Mouse (Mus musculus) spleen, adult 18-20 months (tissue): ENCODE measurements at regions not wholly inside any gene's neighbourhood (a gene's known extent, or its start where the extent isn't known, plus 50 kb on each side); places are given as distances from the start of the nearest gene placed in this dataset.

Experiments
- DNase-seq, 2 experiments: peaks; one replicate each; pipeline ENCODE4 v3.0.0; 2022; ENCODE audit warnings: mixed read lengths in 2 of 2

DNA sequence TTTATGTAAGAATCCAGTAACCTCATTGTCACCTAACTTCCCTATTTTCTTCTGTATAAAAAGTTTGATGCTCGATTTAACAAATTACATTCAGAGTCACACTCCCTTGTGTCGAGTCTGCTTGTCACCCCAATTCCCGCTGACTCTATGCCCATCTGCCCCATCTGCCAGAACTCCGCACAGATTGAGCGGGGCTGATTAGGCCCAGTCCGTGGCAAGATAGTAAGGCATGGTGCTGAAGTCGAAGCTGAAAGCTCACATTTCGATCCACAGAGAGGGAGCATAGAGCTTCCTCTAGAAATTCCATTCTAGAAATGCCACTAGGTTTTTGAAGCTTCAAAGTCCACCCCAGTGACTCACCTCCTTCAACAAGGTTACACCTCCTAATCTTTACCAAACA is 210.7 kb upstream of the Akirin2 start:
- DNase-seq, result no peak

DNA sequence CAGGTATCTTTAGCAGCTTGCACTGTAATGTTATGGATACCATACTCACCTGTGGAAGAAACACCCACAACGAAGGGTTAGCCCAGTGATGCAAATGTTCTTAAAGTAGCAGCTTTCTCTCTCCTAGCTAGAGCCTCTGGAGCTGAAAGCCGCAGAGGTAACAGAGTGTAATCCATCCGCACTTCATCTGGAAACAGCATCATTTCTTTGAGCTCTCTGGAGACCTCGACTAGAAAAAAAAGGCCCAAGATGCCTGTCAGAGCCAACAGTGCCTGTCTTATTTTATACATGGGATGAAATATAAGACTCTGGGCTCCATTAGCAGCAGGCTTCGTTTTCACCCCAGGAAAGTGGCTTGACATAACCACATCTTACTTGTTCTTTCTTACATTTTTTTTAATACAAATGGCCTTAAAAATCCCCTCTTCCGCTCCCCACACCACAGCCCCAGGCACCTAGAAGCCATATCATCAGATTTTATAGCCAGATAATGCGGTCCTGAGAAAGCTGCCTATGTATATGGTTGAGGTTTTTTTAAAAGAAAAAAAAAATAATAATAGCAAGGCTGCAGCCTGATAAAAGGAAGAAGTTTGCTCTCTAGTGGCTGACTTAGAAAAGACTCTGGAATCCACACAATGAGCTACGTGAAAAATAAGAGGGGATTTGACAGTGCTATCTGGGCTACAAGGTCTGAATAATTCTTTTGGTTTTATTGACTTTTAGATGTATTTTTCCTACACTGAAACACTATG is 179.3 kb upstream of the Akirin2 start:
- DNase-seq, result no peak

DNA sequence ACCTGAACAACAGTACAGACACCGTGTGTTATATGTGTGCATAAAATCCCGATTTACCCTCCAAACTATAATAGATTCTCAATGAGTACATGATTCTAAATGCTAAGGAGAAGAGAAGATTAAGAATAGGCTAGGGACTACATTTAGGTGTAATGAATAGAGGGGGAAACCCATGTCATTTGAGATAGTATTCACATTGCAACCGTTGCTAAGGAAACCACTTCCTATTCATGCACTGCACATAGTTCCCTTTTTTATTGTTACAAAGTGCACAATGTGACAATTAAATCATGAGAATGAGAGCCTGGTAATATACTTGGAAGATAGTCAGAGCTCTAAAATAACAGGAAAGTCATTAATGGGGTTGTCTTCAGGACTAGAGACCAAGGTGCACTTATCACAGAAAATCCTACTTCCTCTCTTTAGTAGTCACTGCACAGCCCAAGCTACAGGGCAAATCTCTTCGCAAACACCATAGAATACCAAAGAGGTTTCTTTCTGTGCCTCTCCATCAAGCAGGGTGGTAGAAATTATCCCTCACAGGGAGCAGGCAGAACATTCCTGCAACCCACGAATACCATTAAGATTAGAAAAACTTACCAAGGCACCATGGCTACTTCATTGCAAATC is 164.3 kb upstream of the Akirin2 start:
- no peak for DNase-seq

DNA sequence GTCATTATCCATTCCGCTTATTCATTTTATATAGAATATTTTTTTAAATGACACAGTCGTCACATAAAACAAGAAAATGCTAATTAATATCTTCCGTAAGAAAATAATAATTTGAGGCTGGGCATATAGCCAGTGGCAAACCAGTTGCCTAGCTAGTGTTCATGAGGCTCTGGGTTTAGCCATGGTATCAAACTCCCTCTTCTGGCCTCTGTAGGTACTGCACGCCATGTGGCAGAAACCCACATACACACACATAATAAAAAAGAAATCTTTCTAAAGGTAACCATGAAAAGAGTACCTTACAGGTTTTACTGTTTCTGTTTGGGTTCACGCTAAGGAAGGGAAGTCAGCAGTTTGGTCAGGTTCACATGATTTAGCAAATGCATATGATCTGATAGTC is 159.2 kb upstream of the Akirin2 start:
- DNase-seq, result no peak

DNA sequence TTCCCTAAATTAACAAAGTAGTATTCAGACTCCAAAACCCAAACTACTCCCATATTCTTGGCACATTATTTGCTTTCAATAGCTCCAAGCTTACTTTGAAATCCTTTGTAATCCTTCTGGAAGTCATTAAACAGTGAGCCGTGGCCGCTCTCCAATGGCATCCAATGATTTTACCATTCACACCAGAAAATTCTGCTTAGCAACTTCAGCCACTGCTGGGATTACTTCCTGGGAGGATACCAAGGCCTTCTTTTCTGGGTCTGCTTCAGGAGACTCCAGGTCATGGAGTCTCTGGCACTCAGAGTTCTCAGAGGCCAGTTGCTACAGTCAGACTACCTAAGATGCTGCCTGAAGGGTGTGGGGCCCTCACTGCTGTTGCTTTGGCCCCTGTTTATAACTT is 147.7 kb upstream of the Akirin2 start:
- DNase-seq, result no peak

DNA sequence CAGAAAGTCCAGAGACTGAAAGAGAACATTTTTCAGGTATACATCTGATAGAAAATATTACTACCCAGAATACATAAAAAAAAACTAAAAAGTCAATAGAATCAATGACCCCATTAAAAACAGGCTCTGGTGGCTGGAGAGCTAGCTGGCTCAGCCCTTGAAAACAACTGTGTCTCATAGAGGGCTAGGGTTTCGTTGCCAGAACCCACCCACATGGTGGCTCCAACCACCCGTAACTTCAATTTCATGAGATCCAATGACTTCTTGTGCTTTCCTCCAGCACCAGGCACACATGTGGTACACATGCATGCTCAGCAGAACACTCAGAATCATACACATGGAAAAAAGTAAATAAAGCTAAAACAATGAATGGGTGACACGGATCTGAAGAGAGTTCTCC is 143.6 kb upstream of the Akirin2 start:
- DNase-seq, result no peak

DNA sequence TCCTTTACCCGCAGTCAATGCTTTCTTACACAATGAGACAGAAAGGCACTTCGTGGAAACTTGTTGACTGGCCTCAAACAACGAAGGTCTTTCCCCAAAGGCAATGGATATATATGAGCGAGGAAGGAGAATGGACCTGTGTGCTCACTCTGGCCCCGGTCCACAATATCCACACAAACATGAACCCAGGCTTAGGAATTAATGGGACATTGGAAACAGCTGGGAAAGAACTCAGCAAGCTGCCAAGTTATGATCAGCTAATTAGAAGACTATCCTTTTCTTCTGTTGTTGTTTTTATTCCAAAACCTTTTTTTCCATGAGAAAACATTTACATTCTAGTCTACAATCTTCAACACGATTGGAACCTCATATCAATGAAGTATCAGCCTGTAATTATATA is 129.8 kb upstream of the Akirin2 start:
- DNase-seq, result no peak

DNA sequence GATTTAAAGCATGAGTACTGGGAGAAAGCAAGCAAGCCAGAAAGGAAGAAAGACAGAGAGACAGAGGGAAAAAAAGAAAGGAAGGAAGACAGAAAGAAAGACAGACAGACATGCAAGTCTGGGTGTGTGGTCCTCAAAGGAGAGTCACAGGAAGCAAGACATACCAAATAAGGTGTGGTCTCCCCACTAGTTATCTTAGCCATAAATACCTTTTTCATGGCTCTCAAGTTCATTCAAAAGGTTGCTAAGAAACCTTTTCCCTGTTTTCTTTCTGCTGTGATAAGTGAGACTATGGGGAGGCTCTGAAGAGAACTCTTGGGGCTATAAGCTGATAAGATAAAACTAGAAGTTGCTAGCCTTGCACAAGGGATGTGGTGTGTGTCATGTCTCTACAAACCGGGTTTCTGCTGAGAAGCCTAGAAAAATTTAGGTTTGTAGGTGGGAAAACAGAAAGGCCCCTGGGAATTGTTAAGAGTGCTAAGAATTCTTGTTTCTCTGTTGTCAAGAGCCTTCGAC is 126.5 kb upstream of the Akirin2 start:
- no peak for DNase-seq

DNA sequence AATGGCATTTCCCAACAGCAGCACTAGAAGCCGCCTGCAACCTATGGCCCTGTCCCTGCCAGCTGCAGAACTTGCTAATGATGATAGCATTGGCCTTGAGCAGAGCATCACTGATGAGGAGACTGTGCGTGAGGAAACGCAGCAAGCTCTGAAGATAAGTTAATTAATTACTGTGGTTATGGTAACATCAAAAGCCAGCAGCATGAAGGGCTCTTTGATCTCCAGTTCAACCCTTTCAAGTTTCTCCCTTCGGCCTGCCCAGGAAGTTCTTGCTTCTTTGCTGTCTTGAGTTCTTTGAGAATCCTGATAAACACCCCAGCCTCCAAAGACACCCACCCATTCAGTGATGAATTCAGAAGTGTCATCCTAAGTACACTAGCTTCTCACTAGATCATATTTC is 121.7 kb upstream of the Akirin2 start:
- DNase-seq, result no peak

DNA sequence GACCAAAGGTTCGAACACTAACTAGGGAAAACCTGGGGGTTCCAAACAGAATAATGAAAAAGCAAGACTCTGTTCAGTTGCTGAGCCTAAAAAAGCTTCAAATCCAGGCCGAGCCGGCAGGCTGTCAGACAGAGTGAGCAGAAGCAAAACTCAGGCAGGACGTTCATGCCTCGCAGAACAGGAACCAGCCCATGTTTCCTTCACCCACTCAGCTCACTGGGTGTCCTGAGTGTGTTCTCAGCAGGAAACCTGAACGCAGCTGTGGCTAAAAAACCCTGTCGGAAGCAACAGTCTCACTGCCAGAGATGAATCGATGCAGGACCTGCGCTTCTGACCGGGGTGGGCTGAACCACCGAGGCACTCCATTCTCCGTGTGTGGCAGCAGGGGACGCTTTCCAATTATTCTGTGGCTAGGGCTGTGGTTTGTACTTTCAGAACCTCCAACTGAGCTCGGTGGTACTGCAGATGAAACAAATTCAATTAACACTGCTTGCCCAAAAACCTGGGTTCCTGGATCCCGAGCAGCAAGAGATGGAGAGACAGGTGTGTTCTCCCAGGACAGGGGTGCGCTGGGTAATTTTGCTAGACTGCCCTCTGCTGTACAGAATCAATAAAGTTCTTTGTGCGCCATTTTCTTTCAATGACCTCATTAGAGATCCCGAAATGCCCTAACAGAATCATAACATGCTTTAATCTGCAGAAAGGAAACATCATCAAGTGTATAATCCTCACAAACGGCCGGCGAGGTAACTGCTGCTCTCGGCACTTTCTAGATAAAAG is 121.1 kb upstream of the Akirin2 start:
- peak in 1 of 2 experiments; percentile 21 for DNase-seq

DNA sequence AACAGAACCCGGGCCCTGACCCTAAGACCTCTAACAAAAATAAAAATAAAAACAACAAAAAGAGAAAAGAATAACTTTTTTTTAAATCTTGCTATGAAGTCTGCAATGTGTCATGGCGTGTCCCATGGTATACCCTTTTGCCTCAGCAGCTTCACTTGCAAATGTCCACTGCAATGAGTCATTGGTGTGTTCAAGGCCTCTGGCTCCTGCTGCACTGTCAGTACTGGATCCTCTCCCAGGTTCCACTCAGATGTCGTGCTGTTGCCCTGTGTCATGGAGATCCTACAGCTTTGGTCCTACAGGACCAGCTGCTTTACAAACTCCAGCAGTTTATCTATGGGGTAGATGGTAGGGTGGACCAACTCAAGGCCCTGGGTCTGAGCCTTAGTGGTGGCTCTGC is 113.4 kb upstream of the Akirin2 start:
- no peak for DNase-seq

DNA sequence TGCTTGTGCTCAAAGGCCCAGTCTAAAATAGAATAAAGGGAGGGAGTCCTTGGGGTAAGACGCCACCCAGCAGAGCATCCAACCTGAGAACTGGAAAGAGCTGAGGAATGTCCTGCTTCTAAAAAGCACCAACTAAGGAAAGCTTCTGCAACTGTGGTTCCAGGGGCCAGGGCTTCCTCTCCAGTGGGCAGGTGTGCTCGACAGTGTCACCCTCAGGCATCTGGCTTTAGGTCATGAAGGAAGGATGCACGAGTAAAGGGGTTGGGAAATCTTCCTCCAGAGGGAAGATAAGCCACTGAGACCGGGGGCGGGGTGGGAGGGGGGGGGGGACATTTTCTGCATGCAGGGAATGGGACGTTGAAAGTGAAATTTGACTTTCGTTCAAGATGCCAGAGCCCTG is 101.2 kb upstream of the Akirin2 start:
- no peak for DNase-seq

DNA sequence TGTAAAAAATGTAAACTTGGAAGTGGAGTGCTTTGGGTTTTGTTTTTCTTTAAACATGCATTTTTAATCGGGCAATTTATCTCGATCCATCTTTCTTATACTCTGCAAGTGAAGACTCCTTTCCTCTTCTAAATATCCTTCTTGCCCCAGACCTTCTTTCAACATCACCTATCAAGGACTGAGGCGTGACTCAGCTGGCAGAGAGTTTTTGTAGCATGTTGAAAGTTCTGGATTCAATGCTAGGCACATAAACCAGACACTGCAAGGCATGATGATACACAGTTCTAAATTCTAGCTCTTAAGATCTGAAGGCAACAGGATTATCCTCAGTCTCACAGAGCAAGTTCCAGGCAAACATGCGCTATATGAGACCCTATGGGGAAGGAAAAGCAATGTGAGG is 88.1 kb upstream of the Akirin2 start:
- DNase-seq, result no peak

DNA sequence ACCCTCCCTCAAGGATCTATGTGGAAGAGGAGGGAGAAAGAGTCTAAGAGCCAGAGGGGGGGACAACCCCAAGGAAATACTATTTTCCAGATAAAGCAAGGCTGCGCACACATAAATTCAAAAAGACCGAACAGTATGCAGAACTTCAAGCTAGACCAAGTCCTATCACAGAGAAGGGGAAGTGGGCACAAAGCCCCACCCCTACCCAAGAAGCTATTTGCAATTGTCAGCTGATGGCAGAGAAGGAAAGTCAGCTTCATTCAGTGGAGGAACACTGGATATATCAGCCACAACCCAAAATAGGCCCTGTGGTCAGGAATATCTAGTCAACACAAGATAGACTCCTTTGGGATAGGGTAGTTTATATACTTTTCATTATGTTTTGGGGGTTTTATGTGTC is 84.9 kb upstream of the Akirin2 start:
- DNase-seq, result no peak

DNA sequence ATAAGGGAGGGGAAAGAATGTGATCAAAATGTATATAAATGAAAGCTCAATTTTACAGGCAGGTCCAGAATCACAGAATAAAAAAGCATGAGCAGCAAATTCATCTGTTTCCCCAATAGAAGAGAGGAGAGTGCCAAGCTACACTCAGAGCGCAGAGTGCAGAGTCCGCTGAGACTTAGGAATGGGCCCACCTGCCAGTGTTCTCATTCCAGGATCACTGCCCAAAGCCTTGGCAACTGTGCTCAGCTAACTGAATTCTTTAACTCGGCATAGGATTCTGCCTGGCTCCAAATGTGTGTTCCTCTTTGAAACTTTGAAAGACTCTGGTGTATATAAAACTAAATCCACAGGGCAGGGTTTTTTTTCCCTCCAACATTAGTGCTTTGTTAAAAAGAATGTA is 84.4 kb upstream of the Akirin2 start:
- DNase-seq, result no peak

DNA sequence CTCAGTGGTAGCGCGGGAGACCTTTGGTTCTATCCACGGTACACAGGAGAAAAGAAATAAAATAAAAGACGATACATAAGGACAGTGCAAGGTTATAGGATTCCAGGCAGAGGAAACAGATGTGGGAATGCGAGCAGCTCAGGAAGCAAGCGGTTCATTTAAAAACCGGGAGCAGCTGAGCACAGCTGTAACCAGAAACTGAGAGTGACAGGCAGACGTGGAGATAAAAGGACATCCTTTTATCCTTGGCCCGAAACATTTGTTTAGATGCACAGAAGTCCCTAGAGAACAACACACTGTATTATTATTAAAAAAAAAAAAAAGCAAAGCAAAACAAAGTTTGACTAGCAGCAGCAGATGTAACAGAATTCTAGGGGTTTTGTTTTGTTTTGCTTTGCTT is 82.6 kb upstream of the Akirin2 start:
- DNase-seq, result no peak

DNA sequence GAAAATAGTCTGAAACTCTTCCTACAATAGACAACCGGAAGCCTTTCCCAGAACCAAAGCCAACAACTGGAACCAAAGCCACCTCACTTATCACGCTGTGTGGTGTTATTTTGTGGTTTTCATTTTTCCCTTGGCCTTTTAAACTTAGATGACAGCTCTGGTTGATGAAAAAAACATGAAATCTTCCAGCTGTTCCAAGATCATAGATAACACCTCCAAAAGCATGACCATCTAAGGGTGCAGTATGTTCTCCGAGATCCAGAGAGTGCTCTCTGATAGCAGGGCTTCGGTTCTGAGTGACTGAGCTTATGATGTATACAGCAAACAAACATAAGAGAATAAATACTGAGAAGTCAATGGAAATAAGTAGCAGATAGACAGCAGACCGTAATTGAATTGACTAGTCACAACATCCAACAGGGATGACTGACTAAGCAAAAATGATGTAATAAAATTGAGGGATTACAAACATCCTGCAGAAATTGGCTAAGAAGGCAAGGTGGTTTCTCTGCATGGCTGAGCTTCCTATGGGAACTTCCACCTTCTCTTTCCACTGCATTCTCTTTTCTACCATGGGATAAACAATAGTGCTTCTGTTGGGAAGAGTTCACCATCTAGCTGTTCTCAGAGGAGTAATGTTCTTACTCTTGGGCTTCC is 74.8 kb upstream of the Akirin2 start:
- no peak for DNase-seq

DNA sequence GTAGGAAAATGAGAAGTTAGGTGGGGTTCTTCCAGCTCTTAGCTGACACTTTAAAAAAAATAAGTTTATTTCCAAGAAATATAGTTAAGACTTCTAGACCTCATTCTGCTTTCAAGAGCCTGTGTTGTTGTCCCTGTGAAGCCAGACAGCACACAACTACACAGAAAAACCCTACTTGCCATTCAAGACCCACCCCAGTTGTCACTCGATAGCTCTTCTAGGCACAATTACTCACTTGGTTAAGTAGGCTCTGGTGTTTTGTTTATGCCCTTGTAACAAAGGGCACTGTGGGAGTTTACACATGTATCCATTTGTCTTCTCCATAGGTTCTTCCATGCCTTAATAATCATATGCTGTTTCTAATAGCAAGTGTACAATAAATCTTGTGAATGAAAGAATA is 66.5 kb upstream of the Akirin2 start:
- no peak for DNase-seq

DNA sequence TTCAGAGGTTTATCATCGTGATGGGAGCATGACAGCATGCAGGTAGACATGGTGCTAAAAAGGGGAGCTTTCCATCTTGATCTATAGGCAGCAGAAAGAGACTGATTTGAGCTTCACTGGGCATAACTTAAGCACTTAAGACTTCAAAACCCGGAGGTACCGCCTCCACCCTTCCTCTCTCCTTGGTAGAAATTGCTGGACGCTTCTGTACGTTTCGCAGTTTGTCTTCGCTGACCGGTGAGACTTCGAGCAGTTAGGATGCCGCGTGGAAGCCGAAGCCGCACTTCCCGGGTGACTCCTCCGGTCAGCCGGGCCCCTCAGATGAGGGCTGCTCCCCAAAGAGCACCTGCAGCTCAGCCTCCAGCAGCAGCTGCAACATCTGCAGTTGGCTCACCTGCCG is 65.2 kb upstream of the Akirin2 start:
- DNase-seq, result no peak

DNA sequence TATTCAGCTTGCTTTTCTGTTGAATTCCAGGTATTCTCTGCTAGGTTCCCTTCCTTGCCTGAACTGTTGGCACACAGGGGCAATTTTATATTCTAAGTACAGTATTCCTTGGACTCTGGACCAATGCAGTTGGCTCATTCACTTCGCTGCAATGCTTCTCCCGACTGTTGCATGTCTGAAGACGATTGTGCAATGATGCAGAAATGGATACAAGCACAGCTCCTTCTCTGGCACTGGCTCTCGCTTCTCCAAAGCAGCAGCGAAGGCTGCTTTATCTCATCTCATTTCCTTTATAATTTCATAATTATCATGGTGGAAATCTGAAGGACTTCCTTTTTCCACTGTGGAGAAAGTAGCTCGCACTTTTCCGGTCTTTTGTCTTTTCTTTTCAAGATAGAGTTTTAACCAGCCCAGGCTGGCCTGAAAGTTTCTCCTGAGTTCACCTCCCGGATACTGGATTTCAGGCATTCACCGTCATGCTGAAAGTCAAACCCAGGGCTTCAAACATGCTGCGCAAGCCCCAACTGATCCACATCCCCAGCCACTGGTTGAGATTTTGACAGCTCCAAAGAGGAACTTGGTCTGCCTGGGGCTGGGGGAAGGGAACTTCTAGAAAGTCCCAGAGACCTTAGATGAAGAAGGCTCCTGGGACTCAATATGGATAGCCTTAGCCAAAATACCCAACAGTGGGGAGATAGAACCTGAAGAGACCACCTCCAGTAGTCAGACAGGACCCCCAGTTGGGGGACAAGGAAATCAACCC is 55.6 kb upstream of the Akirin2 start:
- no peak for DNase-seq

DNA sequence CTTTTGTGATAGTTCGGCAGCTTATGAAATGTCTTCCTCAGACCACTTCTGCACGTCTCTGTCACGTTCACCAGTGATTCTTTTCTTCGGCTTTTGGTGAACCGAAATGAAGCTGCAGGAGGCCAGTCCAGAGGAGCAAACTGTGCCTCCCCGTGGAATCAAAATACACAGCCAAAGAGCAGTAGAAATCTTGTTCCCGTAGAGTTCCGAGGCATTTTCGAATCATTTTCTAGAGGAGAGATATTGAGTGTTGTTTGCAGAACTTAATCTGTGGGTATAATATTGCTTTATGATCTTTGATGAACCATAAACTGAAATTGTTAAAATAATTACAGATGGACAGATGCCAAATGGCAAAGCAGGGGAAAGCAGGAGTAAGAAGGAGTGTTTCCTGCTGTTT is 52.4 kb upstream of the Akirin2 start:
- no peak for DNase-seq

DNA sequence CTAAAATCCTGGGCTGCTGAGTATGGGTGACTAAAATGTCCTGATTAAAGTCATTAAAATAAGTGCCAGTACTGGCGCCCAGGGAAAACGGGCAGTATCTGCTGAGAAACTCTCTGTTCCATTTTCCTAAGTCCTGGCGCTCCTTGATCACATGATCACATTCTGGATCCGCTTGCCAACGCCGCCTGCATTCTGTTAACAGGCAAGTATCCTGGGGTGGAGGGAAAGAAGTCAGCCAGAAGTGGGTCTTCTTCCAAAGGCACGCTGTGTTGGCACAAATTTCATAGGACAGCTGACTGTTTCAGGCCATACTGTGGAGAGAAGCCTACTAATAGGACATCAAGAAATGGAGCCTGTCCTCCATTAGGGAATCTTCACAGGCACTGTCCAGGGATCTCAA is 52.0 kb upstream of the Akirin2 start:
- DNase-seq, result no peak

DNA sequence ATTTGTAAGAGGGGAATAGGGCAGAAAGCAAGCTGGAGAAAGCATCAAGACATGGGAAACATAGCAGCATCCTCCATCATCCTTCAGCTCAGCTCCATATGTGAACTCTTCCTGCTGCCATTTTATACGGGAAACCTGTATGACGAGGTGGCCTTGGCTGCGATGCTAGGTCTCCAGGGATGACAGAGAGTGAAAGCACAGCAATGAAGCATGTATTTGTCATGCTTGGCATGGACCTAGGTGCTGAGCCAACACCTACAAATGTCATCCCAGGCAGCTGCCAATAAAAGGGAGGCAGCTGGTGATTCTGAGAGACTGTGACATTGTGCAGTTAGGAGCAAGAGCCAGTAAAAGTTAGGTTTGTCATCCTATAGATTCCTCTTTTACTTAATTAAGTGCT is 51.0 kb upstream of the Akirin2 start:
- no peak for DNase-seq
